Mouse (Mus musculus) CH12.LX (cell line): ENCODE data around the gene Sptbn1. TPM values are rescaled to one million over a fixed set of nuclear protein-coding genes. Genes with fewer than 3 reads are reported as not detected.

Experiments
- DNase-seq: peaks from one replicate; pipeline ENCODE4 v3.0.0-alpha.2; 2013; ENCODE audit errors: extremely low read depth
- H3K27ac ChIP-seq: 2 replicates; pipeline ENCODE4 v1.5.1; 2012; ENCODE audit warnings: low read depth, mild to moderate bottlenecking, control low read depth, moderate library complexity; ENCODE audit not compliant: insufficient read depth
- H3K27me3 ChIP-seq: replicated peaks from 2 replicates; pipeline ENCODE3; 2012; ENCODE audit warnings: inconsistent platforms
- H3K36me3 ChIP-seq, 2 experiments: replicated peaks in 1 of 2; 2 replicates each; pipeline versions ENCODE3 to v1.6.1; 2012; ENCODE audit warnings: inconsistent platforms in 1 of 2, low read length in 1 of 2, mild to moderate bottlenecking in 1 of 2, mixed read lengths in 1 of 2, moderate library complexity in 1 of 2; ENCODE audit not compliant: control insufficient read depth in 1 of 2, insufficient read depth in 1 of 2
- H3K4me1 ChIP-seq, 2 experiments: 2 replicates each; pipeline ENCODE4 v1.6.1; 2012; ENCODE audit warnings: inconsistent platforms in 1 of 2, moderate library complexity in 1 of 2; ENCODE audit not compliant: insufficient read depth in 2 of 2, control insufficient read depth in 1 of 2
- H3K4me2 ChIP-seq: 2 replicates; pipeline ENCODE4 v1.6.1; 2012; ENCODE audit warnings: low read depth, mild to moderate bottlenecking, control low read depth; ENCODE audit not compliant: poor library complexity, insufficient read depth, severe bottlenecking
- H3K4me3 ChIP-seq, 3 experiments: fragments of 150-350 bp in 1 of 3; sonication (generic) in 1 of 3; replicated peaks in 1 of 3; 2 replicates each; pipeline versions ENCODE3 to v1.5.1; 2011 to 2012; ENCODE audit warnings: low read depth in 2 of 3, low read length in 2 of 3, mild to moderate bottlenecking in 2 of 3, moderate library complexity in 2 of 3, control low read depth in 1 of 3, improper control_type of control experiment in 1 of 3, inconsistent platforms in 1 of 3, mixed read lengths in 1 of 3; ENCODE audit not compliant: poor library complexity in 1 of 3
- H3K79me2 ChIP-seq: replicated peaks from 2 replicates; pipeline ENCODE4 v1.6.1; 2012; ENCODE audit warnings: mild to moderate bottlenecking, moderate library complexity; ENCODE audit not compliant: control insufficient read depth, poor library complexity, insufficient read depth, severe bottlenecking; ENCODE audit errors: extremely low read depth
- H3K9ac ChIP-seq: 2 replicates; pipeline ENCODE4 v1.6.1; 2012; ENCODE audit warnings: low read depth, mild to moderate bottlenecking, control low read depth, moderate library complexity; ENCODE audit not compliant: insufficient read depth
- H3K9me3 ChIP-seq: replicated peaks from 2 replicates; pipeline ENCODE3; 2012; ENCODE audit warnings: low read length, inconsistent platforms, mixed read lengths
- BHLHE40 ChIP-seq: IDR thresholded peaks from 2 replicates; pipeline ENCODE4 v1.6.1; 2011; ENCODE audit warnings: mild to moderate bottlenecking, low read depth, low read length, improper control_type of control experiment
- CTCF ChIP-seq, 2 experiments: IDR thresholded peaks in 1 of 2; conservative IDR thresholded peaks in 1 of 2; 2 replicates each; pipeline ENCODE4 v1.5.1; 2011 to 2012; ENCODE audit warnings: low read depth in 2 of 2, low read length in 2 of 2, improper control_type of control experiment in 1 of 2, inconsistent platforms in 1 of 2, mild to moderate bottlenecking in 1 of 2, moderate library complexity in 1 of 2
- E2F4 ChIP-seq: IDR thresholded peaks from 2 replicates; pipeline ENCODE4 v1.6.1; 2011; ENCODE audit warnings: low read depth, low read length, improper control_type of control experiment; ENCODE audit not compliant: insufficient replicate concordance
- GABPA ChIP-seq: IDR thresholded peaks from 2 replicates; pipeline ENCODE4 v1.6.1; 2012; ENCODE audit warnings: low read depth, low read length, improper control_type of control experiment, inconsistent platforms; ENCODE audit not compliant: insufficient replicate concordance
- HCFC1 ChIP-seq: IDR thresholded peaks from 2 replicates; pipeline ENCODE4 v1.6.1; 2012; ENCODE audit warnings: low read depth, mild to moderate bottlenecking, inconsistent platforms, low read length, improper control_type of control experiment
- IRF4 ChIP-seq: IDR thresholded peaks from 2 replicates; pipeline ENCODE4 v1.6.1; 2014; ENCODE audit warnings: low read depth, mild to moderate bottlenecking, inconsistent platforms, low read length, improper control_type of control experiment
- JUN ChIP-seq: IDR thresholded peaks from 2 replicates; pipeline ENCODE4 v1.6.1; 2011; ENCODE audit warnings: low read depth, mild to moderate bottlenecking, low read length, improper control_type of control experiment, moderate library complexity; ENCODE audit not compliant: insufficient read depth
- JUND ChIP-seq: conservative IDR thresholded peaks from 2 replicates; pipeline ENCODE4 v1.6.1; 2011; ENCODE audit warnings: low read depth, low read length, improper control_type of control experiment
- KAT2A ChIP-seq: IDR thresholded peaks from 2 replicates; pipeline ENCODE4 v1.6.1; 2012; ENCODE audit warnings: low read length, improper control_type of control experiment, inconsistent platforms; ENCODE audit not compliant: insufficient replicate concordance
- MAFK ChIP-seq: IDR thresholded peaks from 2 replicates; pipeline ENCODE4 v1.6.1; 2011; ENCODE audit warnings: low read length, improper control_type of control experiment; ENCODE audit not compliant: insufficient replicate concordance
- MAX ChIP-seq: IDR thresholded peaks from 2 replicates; pipeline ENCODE4 v1.6.1; 2011; ENCODE audit warnings: low read length, improper control_type of control experiment
- MAZ ChIP-seq: IDR thresholded peaks from 2 replicates; pipeline ENCODE4 v1.6.1; 2012; ENCODE audit warnings: low read depth, mild to moderate bottlenecking, inconsistent platforms, low read length, improper control_type of control experiment, moderate library complexity
- MXI1 ChIP-seq: IDR thresholded peaks from 2 replicates; pipeline ENCODE4 v1.6.1; 2011; ENCODE audit warnings: mild to moderate bottlenecking, low read depth, low read length, improper control_type of control experiment
- NELFE ChIP-seq: IDR thresholded peaks from 2 replicates; pipeline ENCODE4 v1.6.1; 2011; ENCODE audit warnings: low read depth, low read length, improper control_type of control experiment
- NRF1 ChIP-seq: IDR thresholded peaks from 2 replicates; pipeline ENCODE4 v1.6.1; 2014; ENCODE audit warnings: low read depth, mild to moderate bottlenecking, inconsistent platforms, low read length, improper control_type of control experiment, moderate library complexity
- PAX5 ChIP-seq: IDR thresholded peaks from 2 replicates; pipeline ENCODE4 v1.6.1; 2012; ENCODE audit warnings: low read length, inconsistent platforms, mixed read lengths
- POLR2A ChIP-seq: IDR thresholded peaks from 2 replicates; pipeline ENCODE4 v1.6.1; 2011; ENCODE audit warnings: low read depth, mild to moderate bottlenecking, improper control_type of control experiment, low read length
- POLR2AphosphoS2 ChIP-seq: IDR thresholded peaks from 2 replicates; pipeline ENCODE4 v1.6.1; 2011; ENCODE audit warnings: low read depth, low read length, improper control_type of control experiment
- RAD21 ChIP-seq: IDR thresholded peaks from 2 replicates; pipeline ENCODE4 v1.6.1; 2011; ENCODE audit warnings: low read depth, mild to moderate bottlenecking, low read length, improper control_type of control experiment, moderate library complexity
- RCOR1 ChIP-seq: conservative IDR thresholded peaks from 2 replicates; pipeline ENCODE4 v1.6.1; 2012; ENCODE audit warnings: low read depth, mild to moderate bottlenecking, inconsistent platforms, low read length, improper control_type of control experiment
- SMC3 ChIP-seq: IDR thresholded peaks from 2 replicates; pipeline ENCODE4 v1.6.1; 2011; ENCODE audit warnings: low read depth, low read length, improper control_type of control experiment
- TBP ChIP-seq: conservative IDR thresholded peaks from 2 replicates; pipeline ENCODE4 v1.6.1; 2011; ENCODE audit warnings: low read depth, low read length, improper control_type of control experiment
- UBTF ChIP-seq: IDR thresholded peaks from 2 replicates; pipeline ENCODE4 v1.6.1; 2012; ENCODE audit warnings: low read depth, mild to moderate bottlenecking, inconsistent platforms, low read length, improper control_type of control experiment, moderate library complexity
- USF2 ChIP-seq: conservative IDR thresholded peaks from 2 replicates; pipeline ENCODE4 v1.6.1; 2011; ENCODE audit warnings: low read depth, low read length, improper control_type of control experiment
- ZMIZ1 ChIP-seq: IDR thresholded peaks from 2 replicates; pipeline ENCODE4 v1.6.1; 2012; ENCODE audit warnings: low read depth, mild to moderate bottlenecking, inconsistent platforms, low read length, improper control_type of control experiment
- dilution Hi-C: fragments of 300-500 bp; cut with MboI; formaldehyde crosslinking; loops from 2 replicates; pipeline ENCODE4 v1.14.3; 2020; ENCODE audit warnings: low sequenced_read_pairs; ENCODE audit not compliant: extremely low pct_unique_long_range_greater_than_20kb, extremely low pct_ligation_motif_present
- in situ Hi-C: fragments of 300-500 bp; cut with MboI; formaldehyde crosslinking; loops from 3 replicates; pipeline ENCODE4 v1.14.3; 2019; ENCODE audit warnings: low sequenced_read_pairs, low pct_ligation_motif_present, low pct_unique_long_range_greater_than_20kb, mixed read lengths
- polyA plus RNA-seq: library from polyadenylated mRNA; unstranded; fragments of >175 nt; gene quantifications from 2 replicates; pipeline ENCODE4 v1.2.1, GENCODE M21; 2012; ENCODE audit warnings: low read depth; ENCODE audit not compliant: insufficient read length
- total RNA-seq, 2 experiments: library from RNA; depleted of rRNA; stranded (reverse); fragments of 300-350 nt in 1 of 2; fragments of >200 nt in 1 of 2; gene quantifications; 2 replicates each; pipeline ENCODE4 v1.2.3; 2012 to 2014

Sptbn1 gene
- total and polyA plus RNA-seq, 3 experiments = 38.2 to 54.7 (median 43.7) TPM

DNA sequence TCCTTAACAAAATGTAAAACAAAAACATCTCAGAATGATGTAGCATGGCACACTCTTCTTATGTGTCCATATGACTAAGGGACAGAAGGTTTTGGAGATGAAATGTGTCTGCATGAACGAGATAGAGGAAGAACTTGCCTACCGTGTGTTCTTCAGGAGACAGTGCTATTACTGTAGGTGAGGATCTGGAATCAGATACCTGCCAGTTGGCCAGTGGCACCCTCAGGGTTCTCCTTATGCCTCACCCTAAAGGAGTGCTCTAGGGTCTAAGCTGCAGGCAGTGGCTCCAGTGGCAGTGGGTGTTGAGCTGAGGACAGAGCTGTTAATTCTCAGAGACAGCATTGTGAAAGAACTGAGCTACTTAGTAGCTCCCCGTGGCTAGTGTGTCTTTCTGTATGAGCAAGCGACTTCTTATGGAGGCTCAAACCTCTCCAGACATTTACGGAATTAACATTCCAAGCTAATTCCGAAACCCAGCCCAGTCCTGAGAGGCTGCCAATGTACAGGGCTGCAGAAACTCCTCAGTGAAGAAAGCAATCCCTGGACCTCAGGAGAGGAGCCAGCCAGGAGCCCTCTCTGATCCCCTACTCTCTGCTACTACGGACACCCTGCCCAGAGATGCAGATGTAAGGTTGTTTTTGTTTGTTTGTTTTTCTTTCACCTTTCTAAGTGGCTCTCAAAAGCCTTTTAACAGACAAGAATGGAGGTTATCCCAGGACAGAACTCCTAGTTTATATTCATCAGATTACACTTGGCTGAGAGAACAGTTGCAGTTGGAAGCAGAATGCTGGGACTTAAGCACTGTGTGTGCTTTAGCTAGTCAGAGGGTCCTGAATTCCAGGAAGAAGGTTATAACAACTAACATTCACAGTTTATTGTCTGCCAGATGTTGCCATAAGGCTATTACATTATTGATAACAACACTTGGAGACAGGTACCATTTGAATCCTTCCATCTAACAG, 21.8 kb upstream of the Sptbn1 start:
- no peaks in the 10 kb centered on the region for H3K4me1 ChIP-seq
- no peak for DNase-seq
- no peak overlapping the region for H3K4me3 ChIP-seq
- TF ChIP-seq USF2 (no peak), RAD21 (no peak), KAT2A (no peak), JUN (no peak), SMC3 (no peak), POLR2AphosphoS2 (no peak), MAX (no peak), MAFK (no peak), GABPA (no peak), NRF1 (no peak), POLR2A (no peak)
- in situ Hi-C loops = no loop called here
- H3K36me3 ChIP-seq = no peaks in the 10 kb centered on the region
- no peak overlapping the region for H3K27ac ChIP-seq
- H3K9ac ChIP-seq = no peak overlapping the region
- dilution Hi-C loops = no loop called here
- H3K27me3 ChIP-seq = no peaks in the 10 kb centered on the region
- no peaks in the 10 kb centered on the region for H3K79me2 ChIP-seq
- no peak overlapping the region for H3K4me2 ChIP-seq
- no peaks in the 10 kb centered on the region for H3K9me3 ChIP-seq

DNA sequence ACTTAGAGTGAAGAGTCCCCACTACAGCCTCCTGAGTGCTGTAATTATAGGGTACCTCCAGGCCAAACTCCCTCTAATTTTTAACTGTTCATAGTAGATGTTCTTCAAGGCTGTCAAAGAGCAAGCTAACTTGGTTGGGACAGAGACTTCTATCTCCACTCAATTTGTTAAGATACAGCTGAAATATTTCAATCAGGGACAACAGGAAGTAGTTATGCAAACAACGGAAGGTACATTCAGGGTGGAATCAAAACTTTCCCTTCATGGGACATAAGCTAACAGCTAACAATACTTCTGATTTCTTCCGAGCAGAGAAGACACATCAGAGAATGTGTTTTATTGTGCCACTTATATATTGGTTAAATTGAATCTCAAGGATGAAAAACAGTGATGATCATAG, 20.1 kb upstream of the Sptbn1 start:
- H3K36me3 ChIP-seq = no peaks in the 10 kb centered on the region
- H3K9me3 ChIP-seq = no peaks in the 10 kb centered on the region
- DNase-seq = no peak
- no peak overlapping the region for H3K27ac ChIP-seq
- no peak overlapping the region for H3K4me3 ChIP-seq
- TF ChIP-seq GABPA (no peak), HCFC1 (no peak), E2F4 (no peak), BHLHE40 (no peak), PAX5 (no peak), NELFE (no peak), CTCF (conservative IDR thresholded peaks at IDR 0.05 in 1 of 2, IDR thresholded peaks at IDR 0.05 in 1 of 2; ENCODE audit: low read depth in 2 of 2, low read length in 2 of 2) (no peak), MAZ (no peak), JUND (no peak), IRF4 (no peak), RCOR1 (no peak), MXI1 (no peak), RAD21 (no peak), UBTF (no peak), ZMIZ1 (no peak), TBP (no peak)
- TF ChIP-seq, all 38 proteins: peak for 0
- dilution Hi-C loops = no loop called here
- Histone ChIP-seq H3K4me1 (no peaks in the 10 kb centered on the region), H3K79me2 (no peaks in the 10 kb centered on the region), H3K27me3 (no peaks in the 10 kb centered on the region), H3K9ac (no peak overlapping the region), H3K4me2 (no peak overlapping the region)
- in situ Hi-C loops = no loop called here
